8 mouse cellular contexts compared by ENCODE assay signal in the genomic region with DNA sequence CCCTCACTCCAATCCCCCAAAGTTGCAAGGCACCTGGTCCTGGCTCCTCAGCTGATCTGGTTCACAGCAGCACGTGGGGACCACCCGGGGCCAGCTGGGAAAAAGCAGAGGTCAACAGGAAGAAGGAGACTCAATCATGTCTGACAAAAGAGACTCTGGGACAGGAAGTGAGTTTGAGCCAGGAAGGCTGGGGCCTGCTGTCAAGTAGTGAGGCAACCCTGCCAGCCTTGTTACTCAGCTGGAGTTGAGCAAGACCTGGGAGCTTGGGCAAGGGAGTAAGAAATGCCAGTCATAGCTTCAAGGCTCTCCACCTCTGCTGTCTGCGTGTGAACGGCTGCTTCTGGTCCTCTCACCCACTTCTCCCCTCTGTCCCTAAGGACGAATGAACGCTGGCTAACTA. TPM values are rescaled to one million over a fixed set of nuclear protein-coding genes. Genes with fewer than 3 reads are reported as not detected.
DNase-seq lines count a peak whose midpoint lies in the region; ATAC-seq and TF ChIP-seq lines count a peak whose summit lies in the region.

A gene (minus strand): TSS at position 111 of the 400 bp plus-strand sequence.

- no peak for ATAC-seq in intestine, embryonic 15.5 days
- no peak for ATAC-seq in limb, embryonic 12.5 days (ENCODE audit: insufficient number of reproducible peaks, insufficient read depth, low FRiP score, low TSS enrichment, low read depth)
- ATAC-seq in midbrain, embryonic 13.5 days: no peak
- ATAC-seq in frontal cortex, adult (ENCODE audit: low TSS enrichment): no peak

- no peak for TF ChIP-seq POLR2A in bone marrow macrophage, adult 2 months (IDR thresholded peaks at IDR 0.05; ENCODE audit: borderline replicate concordance, low read depth, low read length)

- peak; percentile 12 for DNase-seq in embryo, embryonic 10.5 days (ENCODE audit: low spot score)
- no peak for DNase-seq in embryo, embryonic 9.5 days (ENCODE audit: extremely low spot score)
- peak in 1 of 2 experiments; percentile 22 for DNase-seq in gastrocnemius, postnatal 4 days (ENCODE audit: low spot score in 2 of 2)

- H3K27me3 ChIP-seq in intestine, embryonic 15.5 days (replicated peaks): no peaks in the 10 kb centered on the region
- no peaks in the 10 kb centered on the region for H3K27me3 ChIP-seq in limb, embryonic 12.5 days
- no peaks in the 10 kb centered on the region for H3K27me3 ChIP-seq in midbrain, embryonic 13.5 days

- no peak within 1 kb of the TSS for H3K4me2 ChIP-seq in intestine, embryonic 15.5 days (replicated peaks)
- no peak within 1 kb of the TSS for H3K4me2 ChIP-seq in limb, embryonic 12.5 days
- no peak within 1 kb of the TSS for H3K4me2 ChIP-seq in midbrain, embryonic 13.5 days (replicated peaks)

- WGBS in intestine, embryonic 15.5 days: 48% methylated on average over 6 of the region's 6 CpGs
- WGBS in limb, embryonic 12.5 days: 44% methylated on average over 6 of the region's 6 CpGs
- 63% methylated on average over 6 of the region's 6 CpGs for WGBS in midbrain, embryonic 13.5 days

- no peak within 1 kb of the TSS for H3K9ac ChIP-seq in intestine, embryonic 15.5 days
- H3K9ac ChIP-seq in limb, embryonic 12.5 days (replicated peaks): no peak within 1 kb of the TSS
- H3K9ac ChIP-seq in midbrain, embryonic 13.5 days (replicated peaks): no peak within 1 kb of the TSS

- peak within 1 kb of the TSS; percentile 28 for H3K4me3 ChIP-seq in bone marrow macrophage, adult 2 months (ENCODE audit: insufficient read depth, low read length)
- H3K4me3 ChIP-seq in intestine, embryonic 15.5 days (replicated peaks): no peak within 1 kb of the TSS
- no peak within 1 kb of the TSS for H3K4me3 ChIP-seq in limb, embryonic 12.5 days (replicated peaks)
- no peak within 1 kb of the TSS for H3K4me3 ChIP-seq in midbrain, embryonic 13.5 days (replicated peaks)

- no peaks in the 10 kb centered on the region for H3K9me3 ChIP-seq in intestine, embryonic 15.5 days
- no peaks in the 10 kb centered on the region for H3K9me3 ChIP-seq in limb, embryonic 12.5 days
- H3K9me3 ChIP-seq in midbrain, embryonic 13.5 days: no peaks in the 10 kb centered on the region

- peaks cover 25% of the 10 kb centered on the region for H3K4me1 ChIP-seq in bone marrow macrophage, adult 2 months (ENCODE audit: control insufficient read depth, insufficient read depth, low read length)
- H3K4me1 ChIP-seq in intestine, embryonic 15.5 days (replicated peaks): 0 out of 2 replicates have a peak, but pooled peaks cover 2% of the 10 kb centered on the region
- H3K4me1 ChIP-seq in limb, embryonic 12.5 days (replicated peaks): peaks cover 4% of the 10 kb centered on the region; the same call in 1 of the 2 replicates
- H3K4me1 ChIP-seq in midbrain, embryonic 13.5 days (replicated peaks): no peaks in the 10 kb centered on the region

- no peak for TF ChIP-seq CTCF in bone marrow macrophage, adult 2 months (IDR thresholded peaks at IDR 0.05; ENCODE audit: low read depth, low read length)

- H3K36me3 ChIP-seq in intestine, embryonic 15.5 days: no peaks in the 10 kb centered on the region
- H3K36me3 ChIP-seq in limb, embryonic 12.5 days: no peaks in the 10 kb centered on the region
- no peaks in the 10 kb centered on the region for H3K36me3 ChIP-seq in midbrain, embryonic 13.5 days

- H3K27ac ChIP-seq in bone marrow macrophage, adult 2 months (ENCODE audit: insufficient read depth, low read depth, low read length): peak within 1 kb of the TSS; percentile 57
- H3K27ac ChIP-seq in intestine, embryonic 15.5 days: 0 out of 2 replicates have a peak within 1 kb of the TSS, but pooled peaks have one; percentile 17
- no peak within 1 kb of the TSS for H3K27ac ChIP-seq in limb, embryonic 12.5 days
- no peak within 1 kb of the TSS for H3K27ac ChIP-seq in midbrain, embryonic 13.5 days

RNA-seq across cellular contexts. Expression of the gene that starts here (rescaled TPM):
- polyA plus RNA-seq in bone marrow macrophage, adult 2 months (2012; ENCODE audit: insufficient read depth, insufficient read length, missing spikeins): 63.4 and 64.6 TPM in 2 replicates
- total RNA-seq in gastrocnemius, postnatal 4 days (2021): 10 to 100 TPM; 76.4 to 86.4 TPM
- polyA plus RNA-seq in intestine, embryonic 15.5 days (2015; fragmentation: Nextera tagmentation; extraction: Ambion mirVana): 69.1 and 69.5 TPM in 2 replicates
- polyA plus RNA-seq in limb, embryonic 12.5 days (2016; fragmentation: Nextera tagmentation; extraction: Ambion mirVana): 69.5 and 74.7 TPM in 2 replicates
- polyA plus RNA-seq in midbrain, embryonic 13.5 days (2015; fragmentation: Nextera tagmentation; extraction: Ambion mirVana): 79.9 and 80.8 TPM in 2 replicates

Comparison
In these comparisons a context has a peak if more than half of its experiments do, and no peak if none do; other contexts are left out.
1. H3K27ac ChIP-seq: peak in bone marrow macrophage, adult 2 months (single experiment) and intestine, embryonic 15.5 days (single experiment); none in limb, embryonic 12.5 days (single experiment) and midbrain, embryonic 13.5 days (single experiment).